Mouse (Mus musculus): ENCODE measurements around the gene Gps2. TPM values are rescaled to one million over a fixed set of nuclear protein-coding genes. Genes with fewer than 3 reads are reported as not detected.

Gene Gps2
- polyA plus RNA-seq, 1 experiment from 2014 or later = 84.5 TPM

DNA sequence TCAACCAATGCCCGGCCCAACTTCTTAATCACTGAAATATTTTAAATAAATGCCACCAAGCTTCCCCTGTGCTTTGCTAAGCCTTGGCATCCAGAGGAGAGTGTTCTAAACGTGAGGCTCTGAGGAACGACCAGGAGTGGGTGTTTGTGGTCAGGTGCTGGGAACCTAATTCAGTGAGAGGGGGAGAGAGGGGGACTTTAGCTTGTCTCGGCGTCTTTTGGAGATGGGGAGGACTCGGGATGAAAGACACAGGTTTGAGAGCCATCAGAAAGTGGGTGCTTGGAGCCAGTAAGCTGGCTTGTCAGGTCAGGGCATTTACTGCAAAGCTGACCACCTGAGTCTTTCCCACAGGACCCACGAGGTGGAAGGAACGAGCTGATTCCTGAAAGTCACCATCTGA lies 18.1 kb downstream of the Gps2 start:
- WGBS = 67% methylated on average over 8 of the region's 8 CpGs

DNA sequence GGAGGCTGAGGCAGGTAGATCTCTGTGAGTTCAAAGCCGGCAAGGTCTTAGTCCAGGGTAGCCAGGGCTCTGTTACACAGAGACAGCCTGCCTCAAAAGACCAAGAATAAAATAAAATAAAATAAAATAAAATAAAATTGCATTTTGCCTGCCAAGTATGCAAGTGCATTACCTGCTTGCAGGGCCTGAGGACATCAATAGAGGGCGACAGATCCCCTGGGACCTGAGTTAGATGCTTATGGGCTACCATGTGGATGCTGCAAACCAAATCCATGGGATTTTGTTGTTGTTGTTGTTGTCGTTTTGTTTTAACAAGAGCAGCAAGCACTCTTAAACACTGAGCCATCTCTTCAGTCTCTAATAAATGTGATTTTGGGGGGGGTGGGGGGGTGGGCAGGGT lies 18.6 kb downstream of the Gps2 start:
- Histone ChIP-seq H3K4me3 (replicated peaks) (no peak overlapping the region), H3K4me1 (peaks cover 30% of the 10 kb centered on the region), H3K4me2 (replicated peaks) (no peak overlapping the region), H3K9ac (no peak overlapping the region), H3K27ac (replicated peaks) (no peak overlapping the region), H3K36me3 (no peaks in the 10 kb centered on the region), H3K27me3 (peaks cover 6% of the 10 kb centered on the region; the same call in 1 of the 2 replicates), H3K9me3 (replicated peaks) (no peaks in the 10 kb centered on the region)
- 36% methylated on average over 3 of the region's 3 CpGs for WGBS
- no peak for ATAC-seq (ENCODE audit: insufficient number of reproducible peaks, low FRiP score, low TSS enrichment, low read depth)

More for the DNA sequence above, 18.1 kb downstream of the Gps2 start:
- H3K36me3 ChIP-seq = no peaks in the 10 kb centered on the region
- peaks cover 4% of the 10 kb centered on the region; the same call in 1 of the 2 replicates for H3K27me3 ChIP-seq
- H3K9ac ChIP-seq = no peak overlapping the region
- H3K4me3 ChIP-seq (replicated peaks) = no peak overlapping the region
- no peak overlapping the region for H3K27ac ChIP-seq (replicated peaks)
- no peaks in the 10 kb centered on the region for H3K9me3 ChIP-seq (replicated peaks)
- H3K4me1 ChIP-seq = peaks cover 25% of the 10 kb centered on the region
- H3K4me2 ChIP-seq (replicated peaks) = no peak overlapping the region
- no peak for ATAC-seq (ENCODE audit: insufficient number of reproducible peaks, low FRiP score, low TSS enrichment, low read depth)

DNA sequence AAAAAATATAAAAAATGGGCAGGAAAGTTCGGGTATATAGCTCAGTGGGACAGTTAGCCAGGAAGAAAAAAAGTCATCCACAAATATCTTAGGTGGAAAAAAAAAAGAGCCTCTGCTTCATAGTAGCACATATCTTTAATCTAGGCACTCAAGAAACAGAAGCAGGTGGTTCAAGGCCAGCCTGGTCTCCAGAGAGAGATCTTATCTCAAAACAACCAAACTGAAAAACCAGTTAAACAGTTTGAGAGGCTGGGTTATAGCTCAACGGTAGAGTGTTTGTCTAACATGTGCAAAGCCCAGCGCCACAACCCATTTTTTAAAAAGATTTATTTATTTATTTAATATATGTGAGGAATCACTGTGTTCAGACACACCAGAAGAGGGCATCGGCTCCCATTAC lies 19.4 kb downstream of the Gps2 start:
- Histone ChIP-seq H3K27ac (replicated peaks) (no peak overlapping the region), H3K9ac (no peak overlapping the region), H3K27me3 (peaks cover 10% of the 10 kb centered on the region; the same call in 1 of the 2 replicates), H3K9me3 (replicated peaks) (no peaks in the 10 kb centered on the region), H3K4me3 (replicated peaks) (no peak overlapping the region), H3K36me3 (no peaks in the 10 kb centered on the region), H3K4me2 (replicated peaks) (no peak overlapping the region), H3K4me1 (peaks cover 38% of the 10 kb centered on the region)
- 70% methylated on average over 4 of the region's 4 CpGs for WGBS
- no peak for ATAC-seq (ENCODE audit: insufficient number of reproducible peaks, low FRiP score, low TSS enrichment, low read depth)

DNA sequence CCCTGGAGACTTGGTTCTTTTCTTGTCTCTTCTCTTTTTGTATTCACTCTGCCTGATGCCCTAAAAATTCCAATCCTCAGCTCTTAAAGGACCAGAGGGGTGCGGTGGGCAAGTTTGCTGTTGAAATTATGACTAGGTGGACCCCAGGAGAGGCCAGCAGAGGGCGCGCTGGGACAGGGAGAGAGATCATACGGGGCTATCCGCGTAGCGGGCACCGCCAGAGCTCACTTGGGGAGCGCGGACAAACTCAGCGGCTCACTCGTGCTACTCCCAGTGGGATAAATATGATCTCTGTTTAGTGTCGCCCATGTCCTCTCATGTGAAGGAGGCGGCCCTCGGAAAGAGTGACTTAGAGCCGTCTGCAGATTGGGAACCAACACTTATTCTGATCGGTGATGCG lies 20.5 kb downstream of the Gps2 start:
- H3K9me3 ChIP-seq (replicated peaks) = no peaks in the 10 kb centered on the region
- no peak overlapping the region for H3K27ac ChIP-seq (replicated peaks)
- peaks cover 45% of the 10 kb centered on the region for H3K4me1 ChIP-seq
- H3K4me2 ChIP-seq (replicated peaks) = peak overlapping the region; percentile 44
- peaks cover 13% of the 10 kb centered on the region; the same call in 1 of the 2 replicates for H3K27me3 ChIP-seq
- H3K4me3 ChIP-seq (replicated peaks) = peak overlapping the region; percentile 26
- under 1% methylated on average over 18 of the region's 18 CpGs for WGBS
- peak; percentile 30; the same call in 1 of the 2 replicates for ATAC-seq (ENCODE audit: insufficient number of reproducible peaks, low FRiP score, low TSS enrichment, low read depth)
- no peak overlapping the region for H3K9ac ChIP-seq
- H3K36me3 ChIP-seq = no peaks in the 10 kb centered on the region

DNA sequence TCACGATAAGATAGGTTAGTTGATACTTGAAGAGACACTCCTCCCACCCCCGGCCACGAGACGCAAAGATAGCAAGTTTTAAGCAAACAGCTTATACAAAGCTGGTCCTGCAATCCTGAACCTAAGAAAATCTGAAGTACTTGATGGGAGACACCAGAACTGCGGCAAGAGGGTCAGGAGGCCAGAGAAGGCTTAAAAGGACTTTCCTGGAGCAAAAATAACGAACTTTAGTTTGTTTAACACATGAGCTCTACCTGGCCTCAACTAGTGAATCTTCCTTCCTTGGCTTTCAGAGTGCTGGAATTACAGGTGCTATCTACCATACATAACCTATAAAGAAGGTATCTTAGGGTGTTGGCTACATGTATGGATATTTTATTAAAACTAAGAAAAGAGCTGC lies 21.0 kb downstream of the Gps2 start:
- Histone ChIP-seq H3K9me3 (replicated peaks) (no peaks in the 10 kb centered on the region), H3K36me3 (no peaks in the 10 kb centered on the region), H3K27me3 (peaks cover 13% of the 10 kb centered on the region; the same call in 1 of the 2 replicates), H3K27ac (replicated peaks) (no peak overlapping the region), H3K9ac (no peak overlapping the region), H3K4me3 (replicated peaks) (peak overlapping the region; percentile 58), H3K4me2 (replicated peaks) (peak overlapping the region; percentile 44; the same call in 1 of the 2 replicates), H3K4me1 (peaks cover 45% of the 10 kb centered on the region)
- 16% methylated on average over 6 of the region's 6 CpGs for WGBS
- ATAC-seq (ENCODE audit: insufficient number of reproducible peaks, low FRiP score, low TSS enrichment, low read depth) = no peak

DNA sequence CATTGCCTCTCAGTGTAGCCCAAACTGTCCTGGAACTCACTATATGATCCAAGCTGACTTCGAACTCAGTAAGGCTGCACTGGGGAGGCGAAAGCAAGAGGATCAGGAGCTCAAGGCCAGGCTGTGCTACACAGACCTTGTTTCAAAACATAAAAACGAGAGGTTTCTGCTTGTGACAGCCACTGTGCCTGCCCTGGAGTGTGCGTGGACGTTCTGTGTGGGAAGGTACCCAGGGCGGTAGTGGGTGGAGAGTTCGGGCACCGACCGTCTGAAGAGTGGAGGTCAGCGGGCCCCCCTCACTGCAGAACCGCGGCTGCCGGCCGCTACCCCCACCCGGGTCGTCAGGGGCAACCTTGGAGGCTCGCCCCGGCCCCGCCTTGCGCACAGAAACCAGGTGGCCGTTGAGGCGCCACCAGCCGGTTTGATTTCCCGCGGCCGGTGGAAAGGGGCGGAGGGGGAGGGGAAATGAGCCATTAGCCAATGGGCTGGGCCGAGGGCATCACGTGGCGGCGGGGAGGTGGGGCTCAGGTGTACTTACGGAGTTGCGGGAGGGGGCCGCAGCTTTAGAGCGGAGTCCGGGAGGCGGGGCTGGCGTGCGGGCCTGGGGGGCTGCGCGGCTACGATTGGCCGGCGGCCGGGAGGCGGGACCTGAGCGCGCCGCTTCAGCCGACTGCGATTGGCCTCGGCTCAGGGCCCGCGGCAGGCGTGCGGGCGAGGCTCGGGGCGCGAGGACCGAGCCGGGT lies 21.6 kb downstream of the Gps2 start, which contains the start of gene Ybx2:
Ybx2 (plus strand) TSS at position 660 of the 743 bp plus-strand sequence.
- no peaks in the 10 kb centered on the region for H3K36me3 ChIP-seq
- peaks cover 13% of the 10 kb centered on the region; the same call in 1 of the 2 replicates for H3K27me3 ChIP-seq
- peak within 1 kb of the TSS; percentile 58 for H3K4me3 ChIP-seq (replicated peaks)
- no peak within 1 kb of the TSS for H3K27ac ChIP-seq (replicated peaks)
- peak; percentile 83 for ATAC-seq (ENCODE audit: insufficient number of reproducible peaks, low FRiP score, low TSS enrichment, low read depth)
- no peaks in the 10 kb centered on the region for H3K9me3 ChIP-seq (replicated peaks)
- peaks cover 45% of the 10 kb centered on the region for H3K4me1 ChIP-seq
- 2% methylated on average over 55 of the region's 62 CpGs for WGBS
- peak within 1 kb of the TSS; percentile 50 for H3K9ac ChIP-seq
- peak within 1 kb of the TSS; percentile 100 for H3K4me2 ChIP-seq (replicated peaks)

DNA sequence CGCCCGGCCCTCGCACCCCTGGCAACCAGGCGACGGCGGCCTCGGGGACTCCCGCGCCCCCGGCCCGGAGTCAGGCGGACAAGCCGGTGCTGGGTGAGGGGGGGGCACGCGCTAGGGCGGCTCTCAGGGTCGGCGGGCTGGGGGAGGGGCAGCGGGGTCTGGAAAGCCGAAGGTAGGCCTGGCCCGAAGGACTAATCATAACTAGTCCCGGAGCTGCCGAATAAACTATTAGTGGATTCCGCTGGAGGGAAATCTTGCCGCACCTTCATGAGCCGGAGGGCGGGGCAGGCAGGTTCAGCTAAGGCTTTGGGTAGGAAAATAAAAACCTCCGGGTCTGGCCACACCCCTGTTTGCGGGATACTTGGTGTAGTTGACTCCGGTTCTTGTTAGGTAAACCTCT lies 22.5 kb downstream of the Gps2 start:
- Histone ChIP-seq H3K36me3 (no peaks in the 10 kb centered on the region), H3K9me3 (replicated peaks) (no peaks in the 10 kb centered on the region), H3K4me3 (replicated peaks) (peak overlapping the region; percentile 58), H3K9ac (peak overlapping the region; percentile 50), H3K27ac (replicated peaks) (no peak overlapping the region), H3K27me3 (peaks cover 13% of the 10 kb centered on the region; the same call in 1 of the 2 replicates), H3K4me1 (peaks cover 45% of the 10 kb centered on the region), H3K4me2 (replicated peaks) (peak overlapping the region; percentile 100)
- 2% methylated on average over 28 of the region's 30 CpGs for WGBS
- ATAC-seq (ENCODE audit: insufficient number of reproducible peaks, low FRiP score, low TSS enrichment, low read depth) = no peak

DNA sequence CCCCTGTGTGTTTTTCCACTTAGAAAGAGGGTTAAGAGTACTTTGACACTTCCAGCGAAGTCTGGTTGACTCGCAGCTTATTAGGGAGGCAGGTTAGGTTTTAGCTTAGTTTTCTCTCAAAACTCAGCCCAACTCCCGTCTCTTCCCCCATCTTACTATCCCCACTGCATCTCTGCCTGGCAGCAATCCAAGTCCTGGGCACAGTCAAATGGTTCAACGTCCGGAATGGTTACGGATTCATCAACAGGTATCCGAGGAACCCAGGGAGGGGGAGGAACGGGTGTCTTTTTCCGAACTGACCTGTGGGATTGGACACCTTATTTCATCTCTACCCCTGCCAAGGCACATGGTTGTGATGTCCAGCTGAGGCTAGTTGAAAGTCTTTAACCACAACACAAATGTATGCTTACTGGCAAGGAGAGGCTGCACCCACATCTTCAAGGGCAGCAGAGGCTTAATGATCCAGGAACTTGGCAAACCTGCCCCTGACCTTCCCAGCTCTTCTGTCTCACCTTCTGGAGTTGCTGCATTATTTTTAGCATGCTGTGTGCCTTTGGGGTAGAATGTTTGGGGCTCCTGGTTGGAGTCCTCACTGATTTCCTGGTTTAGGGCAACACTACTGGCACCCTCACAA lies 23.1 kb downstream of the Gps2 start:
- H3K36me3 ChIP-seq = no peaks in the 10 kb centered on the region
- peaks cover 13% of the 10 kb centered on the region; the same call in 1 of the 2 replicates for H3K27me3 ChIP-seq
- peak overlapping the region; percentile 28; the same call in 1 of the 2 replicates for H3K27ac ChIP-seq (replicated peaks)
- peaks cover 45% of the 10 kb centered on the region for H3K4me1 ChIP-seq
- peak overlapping the region; percentile 100 for H3K4me2 ChIP-seq (replicated peaks)
- 0 out of 2 replicates have a peak overlapping the region, but pooled peaks have one; percentile 4 for H3K9ac ChIP-seq
- ATAC-seq (ENCODE audit: insufficient number of reproducible peaks, low FRiP score, low TSS enrichment, low read depth) = no peak
- WGBS = 27% methylated on average over 9 of the region's 9 CpGs
- H3K4me3 ChIP-seq (replicated peaks) = peak overlapping the region; percentile 58
- no peaks in the 10 kb centered on the region for H3K9me3 ChIP-seq (replicated peaks)

DNA sequence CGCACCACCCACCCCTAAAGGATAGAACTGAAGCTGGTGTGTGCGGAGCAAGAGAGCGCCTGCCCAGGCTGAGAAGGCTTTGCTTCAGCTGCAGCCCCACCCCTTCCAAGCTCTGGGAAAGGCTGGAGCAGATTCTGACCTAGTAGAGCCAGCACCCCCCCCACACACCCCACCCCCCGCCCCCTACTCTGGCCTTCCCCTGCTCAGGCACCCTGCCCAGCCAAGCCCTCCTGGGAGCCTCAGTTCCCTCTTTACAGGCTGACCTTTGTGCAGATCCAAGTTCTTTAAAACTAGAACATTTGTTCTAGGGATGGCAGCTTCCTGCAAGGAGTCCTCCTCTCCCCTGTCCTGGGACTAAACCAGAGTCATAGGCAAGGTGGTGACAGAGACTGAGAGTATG lies 23.7 kb downstream of the Gps2 start:
- peaks cover 45% of the 10 kb centered on the region for H3K4me1 ChIP-seq
- no peak overlapping the region for H3K4me2 ChIP-seq (replicated peaks)
- H3K36me3 ChIP-seq = no peaks in the 10 kb centered on the region; the same call in 1 of the 2 replicates
- no peaks in the 10 kb centered on the region for H3K9me3 ChIP-seq (replicated peaks)
- H3K27ac ChIP-seq (replicated peaks) = 0 out of 2 replicates have a peak overlapping the region, but pooled peaks have one; percentile 28
- no peak for ATAC-seq (ENCODE audit: insufficient number of reproducible peaks, low FRiP score, low TSS enrichment, low read depth)
- H3K27me3 ChIP-seq = peaks cover 13% of the 10 kb centered on the region; the same call in 1 of the 2 replicates
- 0 out of 2 replicates have a peak overlapping the region, but pooled peaks have one; percentile 4 for H3K9ac ChIP-seq
- H3K4me3 ChIP-seq (replicated peaks) = no peak overlapping the region
- 14% methylated on average over 4 of the region's 4 CpGs for WGBS

DNA sequence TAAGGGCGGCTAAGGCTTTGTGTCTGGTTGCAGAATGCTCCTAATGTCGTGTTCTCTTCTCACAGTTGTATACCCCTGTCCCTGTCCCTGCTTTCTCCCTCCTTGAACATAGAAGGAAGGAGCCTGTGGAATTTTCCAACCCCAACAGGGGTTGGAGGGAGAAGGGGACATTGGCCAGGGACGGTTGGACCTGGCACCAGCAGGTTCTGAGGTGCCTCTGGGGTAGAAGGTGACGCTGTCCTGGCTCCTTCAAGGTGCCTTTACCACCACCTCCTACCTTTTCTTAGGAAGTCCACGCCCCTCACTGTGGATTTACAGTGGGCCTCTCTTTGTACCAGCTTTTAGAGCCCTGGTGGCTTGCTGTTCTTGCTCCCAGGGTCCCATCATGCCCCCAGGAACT lies 24.1 kb downstream of the Gps2 start:
- no peak overlapping the region for H3K27ac ChIP-seq (replicated peaks)
- H3K9me3 ChIP-seq (replicated peaks) = no peaks in the 10 kb centered on the region
- no peak for ATAC-seq (ENCODE audit: insufficient number of reproducible peaks, low FRiP score, low TSS enrichment, low read depth)
- H3K4me3 ChIP-seq (replicated peaks) = no peak overlapping the region
- H3K27me3 ChIP-seq = peaks cover 13% of the 10 kb centered on the region; the same call in 1 of the 2 replicates
- H3K9ac ChIP-seq = no peak overlapping the region
- WGBS = 74% methylated on average over 5 of the region's 5 CpGs
- no peak overlapping the region for H3K4me2 ChIP-seq (replicated peaks)
- peaks cover under 1% of the 10 kb centered on the region for H3K36me3 ChIP-seq
- H3K4me1 ChIP-seq = peaks cover 45% of the 10 kb centered on the region

DNA sequence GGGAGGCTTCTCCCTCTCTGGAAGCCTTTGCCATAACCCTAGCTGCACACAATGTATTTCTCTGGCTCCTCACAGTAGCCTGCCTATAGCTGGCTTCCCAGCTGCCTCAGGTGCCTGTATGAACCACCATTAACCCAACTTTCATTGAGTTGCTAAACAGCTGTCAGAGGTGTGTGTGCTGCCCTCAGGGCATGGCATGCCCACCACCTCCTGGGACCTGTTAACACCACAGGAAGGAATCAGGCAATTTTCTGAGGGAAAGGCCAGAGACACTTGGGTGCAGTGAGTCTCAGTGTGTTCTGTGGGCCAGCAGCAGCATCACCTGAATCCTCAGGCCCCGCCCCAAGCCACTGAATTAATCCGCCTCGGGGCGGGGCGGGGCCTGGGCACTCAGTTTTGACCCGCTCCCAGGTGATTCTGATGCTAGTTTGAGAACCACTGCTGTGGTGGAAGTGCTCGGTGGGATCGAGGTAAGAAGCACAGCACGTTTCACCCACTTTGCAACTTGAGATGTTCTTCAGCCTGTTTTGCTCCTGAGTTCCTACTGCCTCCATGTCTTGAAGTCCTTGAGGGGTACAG lies 24.8 kb downstream of the Gps2 start:
- 25% methylated on average over 9 of the region's 9 CpGs for WGBS
- no peak overlapping the region for H3K4me2 ChIP-seq (replicated peaks)
- no peak overlapping the region for H3K9ac ChIP-seq
- H3K27me3 ChIP-seq = peaks cover 13% of the 10 kb centered on the region; the same call in 1 of the 2 replicates
- H3K4me3 ChIP-seq (replicated peaks) = no peak overlapping the region
- H3K27ac ChIP-seq (replicated peaks) = no peak overlapping the region
- no peaks in the 10 kb centered on the region for H3K9me3 ChIP-seq (replicated peaks)
- peaks cover 7% of the 10 kb centered on the region for H3K36me3 ChIP-seq
- H3K4me1 ChIP-seq = peaks cover 45% of the 10 kb centered on the region
- ATAC-seq (ENCODE audit: insufficient number of reproducible peaks, low FRiP score, low TSS enrichment, low read depth) = no peak
